Mouse (Mus musculus): ENCODE results near the gene Hist1h3a. TPM values are rescaled to one million over a fixed set of nuclear protein-coding genes. Genes with fewer than 3 reads are reported as not detected.
"Not testable (repeated sequence)": the region's sequence is repeated elsewhere in the genome, so short reads cannot be mapped to it uniquely, and the experiment has no call there.

Hist1h3a gene
- total RNA-seq, 2 experiments from 2014 or later = 2.9 to 4.2 TPM

DNA sequence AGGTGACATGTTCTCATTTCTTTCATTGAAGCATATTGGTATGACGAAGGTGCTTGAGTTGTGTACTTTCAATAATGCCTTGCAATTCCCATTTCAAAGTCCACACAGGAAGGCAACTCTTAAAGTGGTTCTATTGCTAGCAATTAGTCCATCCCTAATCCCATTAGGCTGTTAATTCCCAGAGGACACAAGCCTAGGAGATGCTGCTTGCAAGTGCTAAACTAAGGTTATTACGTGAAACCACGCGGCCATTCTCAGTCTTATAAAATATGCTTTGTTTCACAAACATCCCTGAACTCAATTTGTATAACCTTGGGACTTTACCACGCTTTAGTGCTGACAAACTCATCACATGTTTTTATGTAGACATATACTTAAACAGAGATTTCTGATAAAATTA is 25.1 kb downstream of the Hist1h3a start:
- no peak overlapping the region for H3K27ac ChIP-seq
- TF ChIP-seq CTCF (IDR thresholded peaks at IDR 0.05) = no peak
- intact Hi-C loops (cut with DNase I) = loop anchor here (5.0 to 10.0 kb wide), 3 partner anchors 52 to 305 kb away; partner anchors contain the start of genes Hist1h2ac, Hist1h2bc and Hist1h3e
- no peak overlapping the region for H3K4me3 ChIP-seq
- no peak for DNase-seq

- intact Hi-C loops (cut with DNase I) = loop anchor here (1.0 to 10.0 kb wide), 3 partner anchors 31 to 167 kb away; partner anchors contain the start of genes Hist1h2ac, Hist1h2bc and Hist1h3e
- 0 out of 2 replicates have a peak overlapping the region, but pooled peaks have one; percentile 4 for H3K27ac ChIP-seq
- DNase-seq = no peak
- TF ChIP-seq CTCF (IDR thresholded peaks at IDR 0.05) = peak; percentile 91
- no peak overlapping the region for H3K4me3 ChIP-seq
Observed at GRCm38 (mm10) chr13:23732156-23732804, 29.9 kb downstream of the Hist1h3a start.

GRCm38 (mm10) chr13:23730479-23730878 is 31.7 kb downstream of the Hist1h3a start:
- no peak for TF ChIP-seq CTCF (IDR thresholded peaks at IDR 0.05)
- peak; percentile 34 for DNase-seq
- H3K27ac ChIP-seq = peak overlapping the region; percentile 29; the same call in 1 of the 2 replicates
- H3K4me3 ChIP-seq = no peak overlapping the region
- intact Hi-C loops (cut with DNase I) = loop anchor here (10.0 kb wide), 2 partner anchors 46 to 166 kb away; partner anchors contain the start of genes Hist1h2ac, Hist1h2bc and Hist1h3e

GRCm38 (mm10) chr13:23729706-23730105 is 32.5 kb downstream of the Hist1h3a start:
- intact Hi-C loops (cut with DNase I) = loop anchor here (10.0 kb wide), 2 partner anchors 45 to 165 kb away; partner anchors contain the start of genes Hist1h2ac, Hist1h2bc and Hist1h3e
- H3K27ac ChIP-seq = 0 out of 2 replicates have a peak overlapping the region, but pooled peaks have one; percentile 8

GRCm38 (mm10) chr13:23729192-23729525 is 33.0 kb downstream of the Hist1h3a start:
- DNase-seq = peak; percentile 28
- TF ChIP-seq CTCF (IDR thresholded peaks at IDR 0.05) = no peak
- intact Hi-C loops (cut with DNase I) = no loop called here
- Histone ChIP-seq H3K4me3 (no peak overlapping the region), H3K27ac (no peak overlapping the region)

More at GRCm38 (mm10) chr13:23729706-23730105, 32.5 kb downstream of the Hist1h3a start:
- H3K4me3 ChIP-seq = no peak overlapping the region
- DNase-seq = no peak
- no peak for TF ChIP-seq CTCF (IDR thresholded peaks at IDR 0.05)

DNA sequence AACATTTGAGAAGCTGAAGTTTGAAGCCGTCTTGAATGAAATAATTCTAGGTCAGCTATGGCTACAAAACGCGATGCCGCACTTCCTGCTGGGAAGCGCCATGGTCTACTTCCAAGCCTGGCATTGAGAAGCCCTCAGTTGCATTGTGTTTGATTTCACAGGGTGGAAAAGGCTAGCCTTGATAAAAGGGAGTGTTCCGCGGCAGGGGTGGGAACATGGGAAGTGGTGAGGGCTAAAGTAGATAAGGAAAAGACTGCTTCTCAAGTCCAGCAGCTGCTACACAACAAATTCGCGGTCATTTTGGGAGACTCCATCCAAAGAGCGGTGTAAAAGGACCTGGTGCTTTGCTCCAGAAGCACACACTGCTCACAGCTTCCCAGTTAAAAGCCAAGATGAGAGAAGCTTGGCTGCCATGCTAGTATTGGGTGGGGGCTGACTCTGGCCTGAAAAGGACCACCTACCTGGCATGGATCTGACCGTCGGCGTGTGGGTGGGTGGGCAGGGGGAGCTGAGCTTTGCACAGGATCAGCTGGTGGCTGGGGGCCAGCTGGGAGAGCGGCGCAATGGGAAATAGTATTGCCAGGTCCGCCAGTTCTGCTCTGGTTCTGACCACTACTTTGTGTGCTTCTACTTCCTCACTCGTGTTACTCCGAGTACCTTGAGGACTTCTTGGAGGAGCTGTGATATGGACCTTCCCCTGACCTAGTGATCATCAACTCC is 33.6 kb downstream of the Hist1h3a start:
- Histone ChIP-seq H3K4me3 (no peak overlapping the region), H3K27ac (no peak overlapping the region)
- no peak for DNase-seq
- no peak for TF ChIP-seq CTCF (IDR thresholded peaks at IDR 0.05)
- intact Hi-C loops (cut with DNase I) = no loop called here

DNA sequence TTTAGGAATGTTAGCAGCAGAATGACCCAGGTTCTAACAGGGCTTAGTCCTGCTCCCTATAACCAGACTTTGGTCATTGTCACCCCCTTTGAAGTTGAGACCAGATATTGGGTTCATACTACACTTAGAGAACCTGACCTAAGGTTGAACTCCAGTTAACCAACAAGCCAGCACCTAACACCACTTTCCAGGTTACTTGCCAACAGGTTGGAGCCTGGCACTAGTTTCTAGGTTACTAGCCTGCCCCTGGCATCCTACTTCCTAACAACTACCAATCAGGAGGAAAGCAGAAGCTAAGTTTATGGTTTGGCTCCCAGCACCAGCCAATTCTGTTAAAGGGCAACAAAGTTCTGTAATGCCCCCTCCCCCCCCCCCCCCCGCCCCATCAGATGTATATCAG is 37.0 kb downstream of the Hist1h3a start:
- Histone ChIP-seq H3K27ac (no peak overlapping the region), H3K4me3 (no peak overlapping the region)
- TF ChIP-seq CTCF (IDR thresholded peaks at IDR 0.05) = no peak
- intact Hi-C loops (cut with DNase I) = no loop called here
- DNase-seq = no peak

GRCm38 (mm10) chr13:23724239-23724638 is 37.9 kb downstream of the Hist1h3a start:
- no peak overlapping the region for H3K27ac ChIP-seq
- no peak for DNase-seq
- intact Hi-C loops (cut with DNase I) = no loop called here
- TF ChIP-seq CTCF (IDR thresholded peaks at IDR 0.05) = no peak
- H3K4me3 ChIP-seq = no peak overlapping the region

DNA sequence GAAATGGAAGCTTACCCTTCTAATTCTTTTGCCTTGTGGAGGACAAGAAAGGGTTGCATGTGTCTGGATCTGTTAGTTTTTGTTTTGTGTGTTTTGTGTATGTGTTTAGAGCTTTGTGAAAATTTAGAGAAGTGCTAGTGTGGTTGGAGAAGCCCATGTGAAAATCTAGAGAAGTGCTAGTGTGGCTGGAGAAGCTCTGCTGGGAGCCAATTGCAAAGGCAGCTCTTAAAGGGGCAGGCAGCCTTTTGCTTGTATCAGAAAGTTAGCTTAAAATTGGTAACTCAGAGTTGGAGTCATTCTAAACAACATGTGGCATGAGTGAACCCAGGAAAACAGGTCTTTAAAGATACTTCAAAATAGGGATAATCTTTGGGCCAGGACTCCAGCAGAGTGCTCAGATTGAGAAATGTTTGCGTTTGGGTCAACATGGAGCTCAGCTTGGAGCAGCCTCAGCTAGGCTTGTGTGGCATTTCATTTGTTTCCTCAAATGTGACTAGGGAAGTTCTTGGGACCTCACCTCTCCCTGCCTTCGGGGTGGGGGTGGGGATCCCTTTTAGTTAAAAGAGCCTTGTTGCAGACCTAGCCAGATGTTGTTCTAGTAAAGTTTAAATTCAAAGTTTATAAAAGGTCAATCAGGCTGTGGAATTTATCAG is 44.5 kb downstream of the Hist1h3a start:
- H3K27ac ChIP-seq; H3K4me3 ChIP-seq; DNase-seq; intact Hi-C loops (cut with DNase I): not testable (repeated sequence)

GRCm38 (mm10) chr13:23717176-23717575 is 45.0 kb downstream of the Hist1h3a start:
- no peak overlapping the region for H3K4me3 ChIP-seq
- intact Hi-C loops (cut with DNase I) = no loop called here
- DNase-seq = no peak
- no peak for TF ChIP-seq CTCF (IDR thresholded peaks at IDR 0.05)
- no peak overlapping the region; the same call in 1 of the 2 replicates for H3K27ac ChIP-seq

DNA sequence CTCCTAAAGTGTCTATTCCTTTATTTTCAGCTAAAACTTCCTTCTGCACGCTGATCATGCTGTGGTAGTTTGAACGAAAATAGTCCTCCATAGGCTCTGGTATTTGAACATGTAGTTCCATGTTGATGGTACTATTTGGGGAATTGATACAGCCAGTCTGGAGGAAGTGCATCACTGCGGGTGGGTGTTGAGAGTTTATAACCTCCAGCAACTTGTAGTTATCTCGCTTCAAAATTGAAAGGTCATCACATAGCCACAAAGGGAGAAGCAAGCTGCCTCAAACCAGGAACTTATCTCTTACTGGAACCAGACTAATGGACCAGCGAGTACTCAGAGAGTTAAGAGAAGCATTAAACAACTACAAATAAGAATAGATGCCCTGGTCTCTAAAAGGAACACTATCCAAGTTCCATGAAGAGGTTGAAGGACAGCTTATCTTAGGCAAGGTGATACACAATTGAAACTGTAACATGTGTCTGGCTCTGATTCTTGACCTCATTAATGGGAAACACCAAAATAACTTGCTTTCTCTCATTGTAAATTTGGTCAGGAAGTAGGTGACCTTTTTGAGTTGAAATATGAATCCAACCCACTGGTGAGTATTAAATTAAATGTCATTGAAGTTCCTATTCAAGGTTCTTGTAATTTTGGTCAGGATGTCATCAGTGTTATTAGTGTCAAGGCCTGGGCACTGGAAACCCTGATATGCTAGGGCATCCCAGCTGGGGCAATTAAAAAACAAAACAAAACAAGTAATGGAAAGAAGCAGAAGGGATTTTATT is 45.7 kb downstream of the Hist1h3a start:
- intact Hi-C loops (cut with DNase I) = no loop called here
- peak overlapping the region; percentile 20; the same call in 1 of the 2 replicates for H3K27ac ChIP-seq
- no peak overlapping the region for H3K4me3 ChIP-seq
- TF ChIP-seq CTCF (IDR thresholded peaks at IDR 0.05) = no peak
- no peak for DNase-seq

Small RNA genes lying within 50 kb of the gene (microRNA-seq; reads per million reads assigned to microRNA genes)
- gene Gm44314 (not detected), gene Gm44484 (not detected)

Other genes with a start within 250 kb of the Hist1h3a start
- gene Hist1h4h, start 231.3 kb downstream of the Hist1h3a start, total RNA-seq (2021) = 100 to 1,000 TPM; 131 to 139 TPM
- 1 to 10 TPM in 1 of 2 experiments, not detected in 1; 2.0 TPM for gene Hist1h2af, start 228.5 kb downstream of the Hist1h3a start, total RNA-seq (2021)
- gene Hist1h3g, start 227.0 kb downstream of the Hist1h3a start, total RNA-seq (2021) = not detected
- 1 to 10 TPM in 1 of 2 experiments, under 1 TPM in 1; 0.94 to 1.0 TPM for gene Hist1h2bh, start 219.0 kb downstream of the Hist1h3a start, total RNA-seq (2021)
- gene Hist1h3f, start 218.3 kb downstream of the Hist1h3a start, total RNA-seq (2021) = 1 to 10 TPM; 2.9 to 4.0 TPM
- gene Hist1h4f, start 210.7 kb downstream of the Hist1h3a start, total RNA-seq (2021) = 1 to 10 TPM; 7.8 to 8.7 TPM
- under 1 TPM; 0.56 to 0.81 TPM for gene Hist1h1d, start 209.1 kb downstream of the Hist1h3a start, total RNA-seq (2021)
- 10 to 100 TPM in 1 of 2 experiments, 1 to 10 TPM in 1; 8.3 to 12.9 TPM for gene Hist1h3e, start 200.0 kb downstream of the Hist1h3a start, total RNA-seq (2021)
- gene Hist1h2ae, start 191.2 kb downstream of the Hist1h3a start, total RNA-seq (2021) = under 1 TPM in 1 of 2 experiments, not detected in 1; 0.45 TPM
- gene Hist1h2bg, start 191.0 kb downstream of the Hist1h3a start, total RNA-seq (2021) = 1 to 10 TPM; 2.9 to 7.6 TPM
- 1 to 10 TPM; 3.6 to 3.8 TPM for gene Hist1h2bf, start 188.2 kb downstream of the Hist1h3a start, total RNA-seq (2021)
- 1 to 10 TPM; 1.0 to 1.3 TPM for gene Hist1h2ad, start 188.0 kb downstream of the Hist1h3a start, total RNA-seq (2021)
- gene Hist1h3d, start 186.6 kb downstream of the Hist1h3a start, total RNA-seq (2021) = 1 to 10 TPM; 2.0 to 3.0 TPM
- gene Hist1h4d, start 180.8 kb downstream of the Hist1h3a start, total RNA-seq (2021) = 10 to 100 TPM; 31.0 to 36.0 TPM
- 10 to 100 TPM; 10.8 to 17.5 TPM for gene Hist1h2be, start 141.3 kb downstream of the Hist1h3a start, total RNA-seq (2021)
- gene Hist1h1e, start 139.8 kb downstream of the Hist1h3a start, total RNA-seq (2021) = 10 to 100 TPM; 29.1 to 34.0 TPM
- under 1 TPM; 0.84 to 0.92 TPM for gene Hist1h2ac, start 78.4 kb downstream of the Hist1h3a start, total RNA-seq (2021)
- gene Hist1h2bc, start 78.2 kb downstream of the Hist1h3a start, total RNA-seq (2021) = 10 to 100 TPM; 59.1 to 76.4 TPM
- gene Hist1h1t, start 66.6 kb downstream of the Hist1h3a start, total RNA-seq (2021) = not detected
- 10 to 100 TPM; 49.8 to 61.2 TPM for gene Hist1h4c, start 63.9 kb downstream of the Hist1h3a start, total RNA-seq (2021)
- 10 to 100 TPM; 16.0 to 18.7 TPM for gene Hfe, start 51.5 kb downstream of the Hist1h3a start, total RNA-seq (2021)
- 100 to 1,000 TPM; 135 to 164 TPM for gene Hist1h1c, start 23.6 kb downstream of the Hist1h3a start, total RNA-seq (2021)
- not detected for gene Hist1h3c, start 16.8 kb downstream of the Hist1h3a start, total RNA-seq (2021)
- gene Hist1h2bb, start 15.7 kb downstream of the Hist1h3a start, total RNA-seq (2021) = 1 to 10 TPM; 1.1 to 2.3 TPM
- gene Hist1h2ab, start 11.3 kb downstream of the Hist1h3a start, total RNA-seq (2021) = 1 to 10 TPM in 1 of 2 experiments, not detected in 1; 1.9 TPM
- gene Hist1h3b, start 10.1 kb downstream of the Hist1h3a start, total RNA-seq (2021) = 1 to 10 TPM; 1.6 to 1.8 TPM
- gene Hist1h4b, start 5.4 kb downstream of the Hist1h3a start, total RNA-seq (2021) = 1 to 10 TPM; 2.1 to 3.7 TPM
- gene Hist1h4a, start 1.2 kb downstream of the Hist1h3a start, total RNA-seq (2021) = 1 to 10 TPM in 1 of 2 experiments, under 1 TPM in 1; 0.61 to 1.4 TPM
- gene Hist1h1a, start 1.3 kb upstream of the Hist1h3a start, total RNA-seq (2021) = 1 to 10 TPM; 1.2 to 1.5 TPM
- not detected for gene Trim38, start 7.5 kb upstream of the Hist1h3a start, total RNA-seq (2021)
- gene Slc17a2, start 44.6 kb upstream of the Hist1h3a start, total RNA-seq (2021) = not detected
- gene Slc17a3, start 77.0 kb upstream of the Hist1h3a start, total RNA-seq (2021) = not detected
- gene Slc17a1, start 105.4 kb upstream of the Hist1h3a start, total RNA-seq (2021) = not detected
- gene Slc17a4, start 152.6 kb upstream of the Hist1h3a start, total RNA-seq (2021) = not detected
- gene Hist1h2ba, start 171.8 kb upstream of the Hist1h3a start, total RNA-seq (2021) = not detected
- gene Hist1h2aa, start 172.1 kb upstream of the Hist1h3a start, total RNA-seq (2021) = not detected
- not detected for gene Scgn, start 228.8 kb upstream of the Hist1h3a start, total RNA-seq (2021)